Mouse (Mus musculus): ENCODE results near the gene Msh6. TPM values are rescaled to one million over a fixed set of nuclear protein-coding genes. Genes with fewer than 3 reads are reported as not detected.

The Msh6 gene
- total and polyA plus RNA-seq, 3 experiments: 126 to 167 (median 144) TPM

DNA sequence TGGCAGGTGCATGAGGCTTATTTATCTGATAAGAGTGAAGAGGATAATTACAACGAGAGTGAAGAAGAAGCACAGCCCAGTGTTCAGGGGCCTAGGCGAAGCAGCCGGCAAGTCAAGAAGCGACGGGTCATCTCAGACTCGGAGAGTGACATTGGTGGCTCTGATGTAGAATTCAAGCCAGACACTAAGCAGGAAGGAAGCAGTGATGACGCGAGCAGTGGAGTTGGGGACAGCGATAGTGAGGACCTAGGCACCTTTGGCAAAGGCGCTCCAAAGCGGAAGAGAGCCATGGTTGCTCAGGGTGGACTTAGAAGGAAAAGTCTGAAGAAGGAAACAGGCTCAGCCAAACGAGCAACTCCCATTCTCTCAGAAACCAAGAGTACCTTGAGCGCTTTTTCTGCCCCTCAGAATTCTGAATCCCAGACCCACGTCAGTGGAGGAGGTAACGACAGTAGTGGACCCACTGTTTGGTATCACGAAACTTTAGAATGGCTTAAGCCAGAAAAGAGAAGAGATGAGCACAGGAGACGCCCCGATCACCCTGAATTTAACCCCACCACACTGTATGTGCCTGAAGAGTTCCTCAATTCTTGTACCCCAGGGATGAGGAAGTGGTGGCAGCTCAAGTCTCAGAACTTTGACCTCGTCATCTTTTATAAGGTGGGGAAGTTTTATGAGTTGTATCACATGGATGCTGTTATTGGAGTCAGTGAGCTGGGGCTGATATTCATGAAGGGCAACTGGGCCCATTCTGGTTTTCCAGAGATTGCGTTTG is 9.8 kb downstream of the Msh6 start:
- no peak overlapping the region for H3K4me3 ChIP-seq (ENCODE audit: control insufficient read depth in 1 of 2, insufficient read depth in 1 of 2, low read depth in 2 of 2, low read length in 2 of 2)
- peak; percentile 70 for DNase-seq (ENCODE audit: low read depth, low spot score)
- H3K9ac ChIP-seq (ENCODE audit: control insufficient read depth, low read depth, low read length, poor library complexity, severe bottlenecking): no peak overlapping the region
- no peak overlapping the region for H3K27ac ChIP-seq (ENCODE audit: control insufficient read depth, low read depth, low read length)
- peaks cover 39 to 58% of the 10 kb centered on the region in 2 experiments for H3K36me3 ChIP-seq (ENCODE audit: control insufficient read depth in 1 of 2, insufficient read depth in 2 of 2, low read length in 2 of 2)
- TF ChIP-seq GABPA (IDR thresholded peaks at IDR 0.05; ENCODE audit: low read depth, low read length): no peak
- TF ChIP-seq MEF2A (IDR thresholded peaks at IDR 0.05; ENCODE audit: extremely low read depth, insufficient replicate concordance, low read depth, low read length, poor library complexity, severe bottlenecking): no peak
- TF ChIP-seq EP300 (IDR thresholded peaks at IDR 0.05; ENCODE audit: low read depth in 1 of 2, low read length in 2 of 2): peak in 1 of 2 experiments; percentile 29; a peak in 1 of 4 replicates
- TF ChIP-seq ZKSCAN1 (IDR thresholded peaks at IDR 0.05; ENCODE audit: low read depth, low read length): no peak
- no peak for TF ChIP-seq ZC3H11A (IDR thresholded peaks at IDR 0.05; ENCODE audit: low read depth, low read length)
- no peak for TF ChIP-seq MYC (IDR thresholded peaks at IDR 0.05; ENCODE audit: low read depth, low read length)
- TF ChIP-seq POLR2A (IDR thresholded peaks at IDR 0.05; ENCODE audit: control insufficient read depth in 1 of 2, insufficient read depth in 1 of 2, low read depth in 1 of 2, low read length in 2 of 2, poor library complexity in 1 of 2): 0 out of 4 replicates have a peak, but pooled peaks of 1 of the 2 experiments have one; percentile 25
- TF ChIP-seq USF1 (IDR thresholded peaks at IDR 0.05; ENCODE audit: low read depth, low read length): no peak
- TF ChIP-seq SMC3 (IDR thresholded peaks at IDR 0.05; ENCODE audit: low read depth, low read length): no peak
- TF ChIP-seq KAT2A (conservative IDR thresholded peaks at IDR 0.05; ENCODE audit: low read depth, low read length): no peak
- TF ChIP-seq USF2 (IDR thresholded peaks at IDR 0.05; ENCODE audit: borderline replicate concordance in 1 of 2, insufficient read depth in 1 of 2, low read depth in 1 of 2, low read length in 2 of 2): no peak
- no peak for TF ChIP-seq MAFK (IDR thresholded peaks at IDR 0.05; ENCODE audit: borderline replicate concordance, low read depth, low read length)
- TF ChIP-seq TBP (IDR thresholded peaks at IDR 0.05; ENCODE audit: low read depth, low read length): no peak
- TF ChIP-seq ELF1 (IDR thresholded peaks at IDR 0.05; ENCODE audit: low read depth, low read length): 0 out of 2 replicates have a peak, but pooled peaks have one; percentile 24
- TF ChIP-seq MXI1 (IDR thresholded peaks at IDR 0.05; ENCODE audit: low read depth, low read length): 0 out of 2 replicates have a peak, but pooled peaks have one; percentile 23
- TF ChIP-seq CHD1 (IDR thresholded peaks at IDR 0.05; ENCODE audit: low read depth, low read length): no peak
- TF ChIP-seq ZMIZ1 (IDR thresholded peaks at IDR 0.05; ENCODE audit: low read depth, low read length): no peak
- TF ChIP-seq POLR2AphosphoS5 (IDR thresholded peaks at IDR 0.05; ENCODE audit: borderline replicate concordance, low read depth, low read length): no peak
- H3K9me3 ChIP-seq (replicated peaks; ENCODE audit: insufficient read depth, low read length): no peaks in the 10 kb centered on the region
- H3K27me3 ChIP-seq (ENCODE audit: control insufficient read depth in 1 of 2, insufficient read depth in 2 of 2, low read length in 2 of 2): no peaks in the 10 kb centered on the region
- H3K79me2 ChIP-seq (ENCODE audit: control insufficient read depth, insufficient read depth, low read length, poor library complexity): peaks cover 30% of the 10 kb centered on the region
- H3K4me1 ChIP-seq (ENCODE audit: control insufficient read depth in 1 of 2, insufficient read depth in 2 of 2, low read length in 2 of 2): peaks cover 0 to 2% of the 10 kb centered on the region in 2 experiments; a peak in 3 of 4 replicates

DNA sequence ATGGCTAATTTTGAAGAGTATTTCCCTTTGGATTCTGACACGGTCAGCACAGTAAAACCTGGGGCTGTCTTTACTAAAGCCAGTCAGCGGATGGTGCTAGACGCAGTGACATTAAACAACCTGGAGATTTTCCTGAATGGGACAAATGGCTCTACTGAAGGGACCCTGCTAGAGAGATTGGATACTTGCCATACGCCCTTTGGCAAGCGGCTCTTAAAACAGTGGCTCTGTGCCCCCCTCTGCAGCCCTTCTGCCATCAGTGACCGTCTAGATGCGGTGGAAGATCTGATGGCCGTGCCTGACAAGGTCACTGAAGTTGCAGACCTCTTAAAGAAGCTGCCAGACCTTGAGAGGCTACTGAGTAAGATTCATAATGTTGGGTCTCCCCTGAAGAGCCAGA is 11.1 kb downstream of the Msh6 start:
- Histone ChIP-seq H3K36me3 (ENCODE audit: control insufficient read depth in 1 of 2, insufficient read depth in 2 of 2, low read length in 2 of 2) (peaks cover 36 to 63% of the 10 kb centered on the region in 2 experiments), H3K4me3 (ENCODE audit: control insufficient read depth in 1 of 2, insufficient read depth in 1 of 2, low read depth in 2 of 2, low read length in 2 of 2) (no peak overlapping the region), H3K9ac (ENCODE audit: control insufficient read depth, low read depth, low read length, poor library complexity, severe bottlenecking) (no peak overlapping the region), H3K27ac (ENCODE audit: control insufficient read depth, low read depth, low read length) (no peak overlapping the region), H3K4me1 (ENCODE audit: control insufficient read depth in 1 of 2, insufficient read depth in 2 of 2, low read length in 2 of 2) (no peaks in the 10 kb centered on the region; a peak in 2 of 4 replicates), H3K79me2 (ENCODE audit: control insufficient read depth, insufficient read depth, low read length, poor library complexity) (peaks cover 24% of the 10 kb centered on the region), H3K27me3 (ENCODE audit: control insufficient read depth in 1 of 2, insufficient read depth in 2 of 2, low read length in 2 of 2) (no peaks in the 10 kb centered on the region), H3K9me3 (replicated peaks; ENCODE audit: insufficient read depth, low read length) (no peaks in the 10 kb centered on the region)
- DNase-seq (ENCODE audit: low read depth, low spot score): no peak
- TF ChIP-seq TBP (IDR thresholded peaks at IDR 0.05; ENCODE audit: low read depth, low read length) (no peak), GABPA (IDR thresholded peaks at IDR 0.05; ENCODE audit: low read depth, low read length) (no peak)

Data from MEL (cell line).